Mouse (Mus musculus) liver, embryonic 14.5 days (tissue): ENCODE measurements around the gene Gm4894. TPM values are rescaled to one million over a fixed set of nuclear protein-coding genes. Genes with fewer than 3 reads are reported as not detected.

Experiments
- ATAC-seq: fragments of 200-750 bp; cut with Nextera tagmentation; 2 replicates; pipeline ENCODE4 v1.8.0; 2017; ENCODE audit warnings: moderate number of reproducible peaks, mild to moderate bottlenecking, moderate library complexity; ENCODE audit not compliant: insufficient read depth
- DNase-seq, 3 experiments: peaks; one replicate each; pipeline ENCODE4 v3.0.0-alpha.2; 2012 to 2013; ENCODE audit warnings: low read depth in 3 of 3, low spot score in 3 of 3
- H3K27ac ChIP-seq: fragments of 300-500 bp; sonication (generic); 2 replicates; pipeline ENCODE4 v1.5.1; 2014; ENCODE audit warnings: moderate library complexity, mild to moderate bottlenecking, control low read depth, inconsistent platforms
- H3K27me3 ChIP-seq: fragments of 300-500 bp; sonication (generic); 2 replicates; pipeline ENCODE4 v1.6.1; 2014; ENCODE audit warnings: mild to moderate bottlenecking, low read length, moderate library complexity; ENCODE audit not compliant: control insufficient read depth, insufficient read depth
- H3K36me3 ChIP-seq: fragments of 300-500 bp; sonication (generic); replicated peaks from 2 replicates; pipeline ENCODE4 v1.6.1; 2014; ENCODE audit warnings: low read depth; ENCODE audit not compliant: control insufficient read depth, insufficient read depth
- H3K4me1 ChIP-seq, 2 experiments: fragments of 200-500 bp in 1 of 2; fragments of 300-500 bp in 1 of 2; sonication (generic) in 1 of 2; replicated peaks; 2 replicates each; pipeline ENCODE4 v1.6.1; 2012 to 2014; ENCODE audit warnings: antibody characterized with exemption in 1 of 2, inconsistent platforms in 1 of 2, low read length in 1 of 2; ENCODE audit not compliant: control insufficient read depth in 2 of 2, insufficient read depth in 2 of 2
- H3K4me2 ChIP-seq: fragments of 300-500 bp; sonication (generic); 2 replicates; pipeline ENCODE4 v1.6.1; 2014; ENCODE audit warnings: low read depth, mild to moderate bottlenecking, control low read depth, moderate library complexity
- H3K4me3 ChIP-seq, 2 experiments: fragments of 200-500 bp in 1 of 2; fragments of 300-500 bp in 1 of 2; sonication (generic) in 1 of 2; 2 replicates each; pipeline ENCODE4 v1.5.1; 2012 to 2014; ENCODE audit warnings: low read depth in 2 of 2, low read length in 2 of 2, mild to moderate bottlenecking in 2 of 2, control low read depth in 1 of 2, inconsistent platforms in 1 of 2, moderate library complexity in 1 of 2; ENCODE audit not compliant: insufficient read depth in 1 of 2
- H3K9ac ChIP-seq: fragments of 300-500 bp; sonication (generic); replicated peaks from 2 replicates; pipeline ENCODE4 v1.6.1; 2014; ENCODE audit warnings: mild to moderate bottlenecking, control low read depth, moderate library complexity
- H3K9me3 ChIP-seq: fragments of 300-500 bp; sonication (generic); 2 replicates; pipeline ENCODE4 v1.6.1; 2016; ENCODE audit warnings: low read length, mixed read lengths; ENCODE audit not compliant: control insufficient read depth
- CTCF ChIP-seq: IDR thresholded peaks from 2 replicates; pipeline ENCODE4 v1.5.1; 2016; ENCODE audit warnings: antibody characterized with exemption, low read depth, control low read depth
- EP300 ChIP-seq: IDR thresholded peaks from 2 replicates; pipeline ENCODE4 v1.6.1; 2016; ENCODE audit warnings: antibody characterized with exemption, low read depth
- WGBS: fragments of 180-500 bp; shearing (Covaris S2); extraction: QIAGEN DNeasy Blood & Tissue Kit; methylation state at CpG from one replicate; pipeline ENCODE4 v1.1.7; 2014; ENCODE audit not compliant: insufficient replicate concordance; 5-methylcytosine and 5-hydroxymethylcytosine counted together
- polyA plus RNA-seq, 2 experiments: library from polyadenylated mRNA; depleted of rRNA in 1 of 2; stranded (reverse) in 1 of 2; unstranded in 1 of 2; fragments of >200 nt; fragmentation: Nextera tagmentation in 1 of 2; extraction: Ambion mirVana in 1 of 2; gene quantifications; 2 replicates each; pipeline versions ENCODE4 v1.2.1 to v1.2.3; 2012 to 2014

The Gm4894 gene
- polyA plus RNA-seq (2012; rRNA removed), result not detected in 2 replicates
- polyA plus RNA-seq (2014; fragmentation: Nextera tagmentation; extraction: Ambion mirVana), result not detected in 2 replicates

- 43% methylated on average over 6 of the region's 6 CpGs for WGBS
- no peaks in the 10 kb centered on the region for H3K9me3 ChIP-seq
- H3K27me3 ChIP-seq, result no peaks in the 10 kb centered on the region
- no peak within 1 kb of the TSS for H3K4me2 ChIP-seq
- ATAC-seq (no peak), DNase-seq (no peak)
- H3K4me3 ChIP-seq, result no peak within 1 kb of the TSS
- no peak within 1 kb of the TSS for H3K9ac ChIP-seq
- H3K36me3 ChIP-seq, result no peaks in the 10 kb centered on the region
- TF ChIP-seq EP300 (no peak), CTCF (no peak)
- no peak within 1 kb of the TSS for H3K27ac ChIP-seq
- no peaks in the 10 kb centered on the region for H3K4me1 ChIP-seq
Measured at GRCm38 (mm10) chr9:49250231-49250630, at the start of gene Gm4894. TSS of gene Gm4894 (plus strand) at chr9:49250531.

GRCm38 (mm10) chr9:49206331-49206730, 44.0 kb upstream of the Gm4894 start:
- ATAC-seq, result no peak
- H3K4me2 ChIP-seq, result no peak overlapping the region
- H3K27me3 ChIP-seq, result no peaks in the 10 kb centered on the region
- WGBS, result 54% methylated on average over 15 of the region's 15 CpGs
- H3K4me1 ChIP-seq, result no peaks in the 10 kb centered on the region
- no peaks in the 10 kb centered on the region for H3K9me3 ChIP-seq
- H3K36me3 ChIP-seq, result no peaks in the 10 kb centered on the region
- no peak overlapping the region for H3K9ac ChIP-seq
- H3K27ac ChIP-seq, result no peak overlapping the region
- DNase-seq, result no peak
- no peak overlapping the region for H3K4me3 ChIP-seq
- TF ChIP-seq EP300 (no peak), CTCF (no peak)

GRCm38 (mm10) chr9:49211493-49211892, 38.8 kb upstream of the Gm4894 start:
- H3K4me2 ChIP-seq, result no peak overlapping the region
- TF ChIP-seq EP300 (no peak), CTCF (no peak)
- no peak overlapping the region for H3K27ac ChIP-seq
- H3K4me3 ChIP-seq, result no peak overlapping the region
- ATAC-seq (no peak), DNase-seq (no peak)
- WGBS, result 24% methylated on average over 1 of the region's 1 CpGs
- H3K4me1 ChIP-seq, result no peaks in the 10 kb centered on the region
- H3K27me3 ChIP-seq, result no peaks in the 10 kb centered on the region
- no peaks in the 10 kb centered on the region for H3K36me3 ChIP-seq
- H3K9ac ChIP-seq, result no peak overlapping the region
- H3K9me3 ChIP-seq, result no peaks in the 10 kb centered on the region

GRCm38 (mm10) chr9:49214734-49215133, 35.6 kb upstream of the Gm4894 start:
- Histone ChIP-seq H3K4me1 (no peaks in the 10 kb centered on the region), H3K9me3 (no peaks in the 10 kb centered on the region), H3K4me2 (no peak overlapping the region), H3K9ac (no peak overlapping the region), H3K36me3 (no peaks in the 10 kb centered on the region), H3K27me3 (no peaks in the 10 kb centered on the region), H3K27ac (no peak overlapping the region), H3K4me3 (no peak overlapping the region)
- no peak for TF ChIP-seq CTCF
- TF ChIP-seq EP300, result no peak
- WGBS, result 31% methylated on average over 2 of the region's 2 CpGs
- DNase-seq, result no peak
- ATAC-seq, result no peak

GRCm38 (mm10) chr9:49217626-49218607, 32.4 kb upstream of the Gm4894 start:
- H3K4me2 ChIP-seq, result no peak overlapping the region
- H3K9ac ChIP-seq, result no peak overlapping the region
- TF ChIP-seq EP300 (no peak), CTCF (no peak)
- H3K27ac ChIP-seq, result no peak overlapping the region
- DNase-seq, result no peak
- ATAC-seq, result no peak
- no peaks in the 10 kb centered on the region for H3K4me1 ChIP-seq
- no peaks in the 10 kb centered on the region for H3K36me3 ChIP-seq
- no peak overlapping the region for H3K4me3 ChIP-seq
- no peaks in the 10 kb centered on the region for H3K9me3 ChIP-seq
- 67% methylated on average over 20 of the region's 20 CpGs for WGBS
- H3K27me3 ChIP-seq, result no peaks in the 10 kb centered on the region
